Mouse (Mus musculus) liver, embryonic 14.5 days (tissue): Measurements from ENCODE around the gene Lipt2.

Experiments used
- CTCF ChIP-seq: IDR thresholded peaks from 2 replicates; pipeline ENCODE4 v1.5.1; 2016; ENCODE audit warnings: antibody characterized with exemption, low read depth, control low read depth
- EP300 ChIP-seq: IDR thresholded peaks from 2 replicates; pipeline ENCODE4 v1.6.1; 2016; ENCODE audit warnings: antibody characterized with exemption, low read depth

DNA sequence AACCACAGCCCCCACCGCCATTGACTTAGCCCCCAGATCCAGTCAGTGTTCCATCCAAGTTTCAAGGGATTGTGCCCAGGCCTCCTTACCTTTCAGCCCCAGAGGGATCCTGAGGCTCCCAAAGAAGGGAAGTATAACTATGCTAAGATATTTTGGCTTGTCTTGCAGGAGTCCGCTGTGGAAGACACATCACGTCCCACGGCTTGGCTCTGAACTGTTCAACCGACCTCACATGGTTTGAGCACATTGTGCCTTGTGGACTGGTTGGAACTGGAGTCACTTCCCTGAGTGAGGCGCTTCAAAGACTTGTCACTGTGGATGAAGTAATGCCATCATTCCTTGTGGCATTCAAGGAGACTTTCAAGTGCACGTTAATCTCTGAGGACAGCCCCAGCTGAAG, 929 bp downstream of the Lipt2 start:
- TF ChIP-seq EP300 (no peak), CTCF (no peak)
